In genomic region chr11:116850833-116851477, GRCm38 (mm10) we compare ENCODE assay signal across 7 mouse cellular contexts. TPM values are rescaled to one million over a fixed set of nuclear protein-coding genes. Genes with fewer than 3 reads are reported as not detected.
DNase-seq lines count a peak whose midpoint lies in the region; ATAC-seq and TF ChIP-seq lines count a peak whose summit lies in the region.

No protein-coding gene starts in this region.

- DNase-seq in lung, postnatal 10 days = no peak
- DNase-seq in forebrain, embryonic 11.5 days (ENCODE audit: low spot score) = no peak
- DNase-seq in limb, embryonic 14.5 days (ENCODE audit: low spot score) = no peak
- no peak for DNase-seq in ovary, postnatal 14 days (ENCODE audit: low spot score)
- no peak for DNase-seq in layer of hippocampus, postnatal 14 days (ENCODE audit: low spot score in 2 of 2)

- no peak overlapping the region for H3K27ac ChIP-seq in lung, embryonic 16.5 days (ENCODE audit: low read length)
- no peak overlapping the region for H3K27ac ChIP-seq in forebrain, embryonic 11.5 days (ENCODE audit: low read depth, low read length)
- no peak overlapping the region for H3K27ac ChIP-seq in limb, embryonic 14.5 days (replicated peaks; ENCODE audit: low read depth, low read length)
- H3K27ac ChIP-seq in stomach, embryonic 15.5 days = peak overlapping the region; percentile 28; the same call in 1 of the 2 replicates

- no peaks in the 10 kb centered on the region for H3K9me3 ChIP-seq in lung, embryonic 16.5 days (ENCODE audit: control insufficient read depth, low read length)
- no peaks in the 10 kb centered on the region for H3K9me3 ChIP-seq in forebrain, embryonic 11.5 days (ENCODE audit: control insufficient read depth, low read length)
- H3K9me3 ChIP-seq in limb, embryonic 14.5 days (ENCODE audit: control insufficient read depth, low read length) = no peaks in the 10 kb centered on the region
- H3K9me3 ChIP-seq in stomach, embryonic 15.5 days = no peaks in the 10 kb centered on the region

- peaks cover 18% of the 10 kb centered on the region for H3K4me1 ChIP-seq in lung, embryonic 16.5 days (replicated peaks; ENCODE audit: control insufficient read depth, insufficient read depth, low read length)
- H3K4me1 ChIP-seq in forebrain, embryonic 11.5 days (replicated peaks; ENCODE audit: control insufficient read depth, insufficient read depth, low read length) = peaks cover 6% of the 10 kb centered on the region; the same call in 1 of the 2 replicates
- peaks cover 12% of the 10 kb centered on the region for H3K4me1 ChIP-seq in limb, embryonic 14.5 days (ENCODE audit: control insufficient read depth, insufficient read depth, low read length)
- H3K4me1 ChIP-seq in stomach, embryonic 15.5 days = peaks cover 5% of the 10 kb centered on the region; the same call in 1 of the 2 replicates

- WGBS in lung, embryonic 16.5 days = 17% methylated on average over 6 of the region's 6 CpGs
- 46% methylated on average over 6 of the region's 6 CpGs for WGBS in forebrain, embryonic 11.5 days
- WGBS in limb, embryonic 14.5 days = 38% methylated on average over 6 of the region's 6 CpGs
- 23% methylated on average over 6 of the region's 6 CpGs for WGBS in stomach, embryonic 15.5 days

- peak overlapping the region; percentile 97 for H3K4me3 ChIP-seq in lung, embryonic 16.5 days (ENCODE audit: low read length)
- H3K4me3 ChIP-seq in forebrain, embryonic 11.5 days (ENCODE audit: low read depth, low read length) = peak overlapping the region; percentile 100
- H3K4me3 ChIP-seq in limb, embryonic 14.5 days (replicated peaks; ENCODE audit: low read length) = peak overlapping the region; percentile 100
- peak overlapping the region; percentile 92 for H3K4me3 ChIP-seq in stomach, embryonic 15.5 days (replicated peaks)

- peak overlapping the region; percentile 80 for H3K4me2 ChIP-seq in lung, embryonic 16.5 days (ENCODE audit: low read depth, low read length)
- H3K4me2 ChIP-seq in forebrain, embryonic 11.5 days (ENCODE audit: low read depth, low read length, severe bottlenecking) = peak overlapping the region; percentile 80
- H3K4me2 ChIP-seq in limb, embryonic 14.5 days (replicated peaks; ENCODE audit: low read depth, low read length, severe bottlenecking) = peak overlapping the region; percentile 76
- H3K4me2 ChIP-seq in stomach, embryonic 15.5 days = peak overlapping the region; percentile 68

- H3K27me3 ChIP-seq in lung, embryonic 16.5 days (ENCODE audit: control insufficient read depth, insufficient read depth, low read depth, low read length) = no peaks in the 10 kb centered on the region
- H3K27me3 ChIP-seq in forebrain, embryonic 11.5 days (ENCODE audit: control insufficient read depth, insufficient read depth, low read length) = no peaks in the 10 kb centered on the region
- H3K27me3 ChIP-seq in limb, embryonic 14.5 days (ENCODE audit: control insufficient read depth, insufficient read depth, low read length) = no peaks in the 10 kb centered on the region
- H3K27me3 ChIP-seq in stomach, embryonic 15.5 days (replicated peaks) = no peaks in the 10 kb centered on the region

- peaks cover 28% of the 10 kb centered on the region for H3K36me3 ChIP-seq in lung, embryonic 16.5 days (ENCODE audit: control insufficient read depth, insufficient read depth, low read length)
- H3K36me3 ChIP-seq in forebrain, embryonic 11.5 days (ENCODE audit: control insufficient read depth, insufficient read depth, low read length) = peaks cover 9% of the 10 kb centered on the region; the same call in 1 of the 2 replicates
- H3K36me3 ChIP-seq in limb, embryonic 14.5 days (ENCODE audit: control insufficient read depth, insufficient read depth, low read length) = peaks cover 57% of the 10 kb centered on the region
- peaks cover 14% of the 10 kb centered on the region; the same call in 1 of the 2 replicates for H3K36me3 ChIP-seq in stomach, embryonic 15.5 days

- TF ChIP-seq POLR2A in limb, embryonic 14.5 days (IDR thresholded peaks at IDR 0.05; ENCODE audit: borderline replicate concordance, extremely low read depth, insufficient read depth, insufficient read length) = no peak

- no peak for ATAC-seq in lung, embryonic 16.5 days (ENCODE audit: low read depth)
- ATAC-seq in forebrain, embryonic 11.5 days (replicated peaks; ENCODE audit: low FRiP score) = no peak
- no peak for ATAC-seq in limb, embryonic 14.5 days (ENCODE audit: low FRiP score, low read depth)
- ATAC-seq in stomach, embryonic 15.5 days (ENCODE audit: insufficient read depth, low FRiP score, low read depth) = no peak

- H3K9ac ChIP-seq in lung, embryonic 16.5 days (ENCODE audit: low read length) = peak overlapping the region; percentile 98
- H3K9ac ChIP-seq in forebrain, embryonic 11.5 days (ENCODE audit: low read length) = peak overlapping the region; percentile 99
- H3K9ac ChIP-seq in limb, embryonic 14.5 days (ENCODE audit: low read depth, low read length, severe bottlenecking) = peak overlapping the region; percentile 95
- peak overlapping the region; percentile 90 for H3K9ac ChIP-seq in stomach, embryonic 15.5 days

RNA-seq across cellular contexts. Expression of gene Mfsd11, which starts 1.3 kb away (rescaled TPM):
- 36.0 and 36.6 TPM in 2 replicates for polyA plus RNA-seq in lung, embryonic 16.5 days (2015; fragmentation: Nextera tagmentation; extraction: Ambion mirVana)
- polyA plus RNA-seq in forebrain, embryonic 11.5 days (2014; fragmentation: Nextera tagmentation; extraction: Ambion mirVana) = 27.9 and 31.0 TPM in 2 replicates
- 35.0 and 41.5 TPM in 2 replicates for polyA plus RNA-seq in limb, embryonic 14.5 days (2012; rRNA removed)
- 46.0 and 47.2 TPM in 2 replicates for polyA plus RNA-seq in limb, embryonic 14.5 days (2014; fragmentation: Nextera tagmentation; extraction: Ambion mirVana)
- 33.3 and 33.7 TPM in 2 replicates for polyA plus RNA-seq in stomach, embryonic 15.5 days (2015; fragmentation: Nextera tagmentation; extraction: Ambion mirVana)
- 10 to 100 TPM; 38.5 to 48.9 TPM for total RNA-seq in layer of hippocampus, postnatal 14 days (2021)

RNA-seq across cellular contexts. Expression of gene Srsf2, which starts 1.9 kb away (rescaled TPM):
- 661 and 761 TPM in 2 replicates for polyA plus RNA-seq in lung, embryonic 16.5 days (2015; fragmentation: Nextera tagmentation; extraction: Ambion mirVana)
- polyA plus RNA-seq in forebrain, embryonic 11.5 days (2014; fragmentation: Nextera tagmentation; extraction: Ambion mirVana) = 1,008 and 1,039 TPM in 2 replicates
- 791 and 910 TPM in 2 replicates for polyA plus RNA-seq in limb, embryonic 14.5 days (2012; rRNA removed)
- 776 and 780 TPM in 2 replicates for polyA plus RNA-seq in limb, embryonic 14.5 days (2014; fragmentation: Nextera tagmentation; extraction: Ambion mirVana)
- polyA plus RNA-seq in stomach, embryonic 15.5 days (2015; fragmentation: Nextera tagmentation; extraction: Ambion mirVana) = 728 and 781 TPM in 2 replicates
- 100 to 1,000 TPM; 171 to 184 TPM for total RNA-seq in layer of hippocampus, postnatal 14 days (2021)

RNA-seq across cellular contexts. Expression of gene Jmjd6, which starts 7.7 kb away (rescaled TPM):
- 59.5 and 60.8 TPM in 2 replicates for polyA plus RNA-seq in lung, embryonic 16.5 days (2015; fragmentation: Nextera tagmentation; extraction: Ambion mirVana)
- 86.8 and 99.5 TPM in 2 replicates for polyA plus RNA-seq in forebrain, embryonic 11.5 days (2014; fragmentation: Nextera tagmentation; extraction: Ambion mirVana)
- 51.2 and 57.0 TPM in 2 replicates for polyA plus RNA-seq in limb, embryonic 14.5 days (2012; rRNA removed)
- 68.0 and 77.8 TPM in 2 replicates for polyA plus RNA-seq in limb, embryonic 14.5 days (2014; fragmentation: Nextera tagmentation; extraction: Ambion mirVana)
- 71.1 and 76.3 TPM in 2 replicates for polyA plus RNA-seq in stomach, embryonic 15.5 days (2015; fragmentation: Nextera tagmentation; extraction: Ambion mirVana)
- total RNA-seq in layer of hippocampus, postnatal 14 days (2021) = 10 to 100 TPM; 28.8 to 29.3 TPM

RNA-seq across cellular contexts. Expression of gene Mettl23, which starts 7.9 kb away (rescaled TPM):
- 53.5 and 59.9 TPM in 2 replicates for polyA plus RNA-seq in lung, embryonic 16.5 days (2015; fragmentation: Nextera tagmentation; extraction: Ambion mirVana)
- polyA plus RNA-seq in forebrain, embryonic 11.5 days (2014; fragmentation: Nextera tagmentation; extraction: Ambion mirVana) = 67.6 and 70.4 TPM in 2 replicates
- 51.0 and 54.9 TPM in 2 replicates for polyA plus RNA-seq in limb, embryonic 14.5 days (2012; rRNA removed)
- polyA plus RNA-seq in limb, embryonic 14.5 days (2014; fragmentation: Nextera tagmentation; extraction: Ambion mirVana) = 77.9 and 84.1 TPM in 2 replicates
- 57.9 and 61.3 TPM in 2 replicates for polyA plus RNA-seq in stomach, embryonic 15.5 days (2015; fragmentation: Nextera tagmentation; extraction: Ambion mirVana)
- total RNA-seq in layer of hippocampus, postnatal 14 days (2021) = 10 to 100 TPM; 27.3 to 30.0 TPM

RNA-seq across cellular contexts. Expression of gene Mxra7, which starts 23.1 kb away (rescaled TPM):
- polyA plus RNA-seq in lung, embryonic 16.5 days (2015; fragmentation: Nextera tagmentation; extraction: Ambion mirVana) = 14.2 and 15.3 TPM in 2 replicates
- polyA plus RNA-seq in forebrain, embryonic 11.5 days (2014; fragmentation: Nextera tagmentation; extraction: Ambion mirVana) = 16.8 and 19.6 TPM in 2 replicates
- 20.8 and 21.9 TPM in 2 replicates for polyA plus RNA-seq in limb, embryonic 14.5 days (2012; rRNA removed)
- 11.0 and 13.9 TPM in 2 replicates for polyA plus RNA-seq in limb, embryonic 14.5 days (2014; fragmentation: Nextera tagmentation; extraction: Ambion mirVana)
- polyA plus RNA-seq in stomach, embryonic 15.5 days (2015; fragmentation: Nextera tagmentation; extraction: Ambion mirVana) = 23.0 and 25.7 TPM in 2 replicates
- 10 to 100 TPM; 22.2 to 22.8 TPM for total RNA-seq in layer of hippocampus, postnatal 14 days (2021)
